Comparison of ENCODE assay signal across 19 mouse cellular contexts in the genomic region with DNA sequence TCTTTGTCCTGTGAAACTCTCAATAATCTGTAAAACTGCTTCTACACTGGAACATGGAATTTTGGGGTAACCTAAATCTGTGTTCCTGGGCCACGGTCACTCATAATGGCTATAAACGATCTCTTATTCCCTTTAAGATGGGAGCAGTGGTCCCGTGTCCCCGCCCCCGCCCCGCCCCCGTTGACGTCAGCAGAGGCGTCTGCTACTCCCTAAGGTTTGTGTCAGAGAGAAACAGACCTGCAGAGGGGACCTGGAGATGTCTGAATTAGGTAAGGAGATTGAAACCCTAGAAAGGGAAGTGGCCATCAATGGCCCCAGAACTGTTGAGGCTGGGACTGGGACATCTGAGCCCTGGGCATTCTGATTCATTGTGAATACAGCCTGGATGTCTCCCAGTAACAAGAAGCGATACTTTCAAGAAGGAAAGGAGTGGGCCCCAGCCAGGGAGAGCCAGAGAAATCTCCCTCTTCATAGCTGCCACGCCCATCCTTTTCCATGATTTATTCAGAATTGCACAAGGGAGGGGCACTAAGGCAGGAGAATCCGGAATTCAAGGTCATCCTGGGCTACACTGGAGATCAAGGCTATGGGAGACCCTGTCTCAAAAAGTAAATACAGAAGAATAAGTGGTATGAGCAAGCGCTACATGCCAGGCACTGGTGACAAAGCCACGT. TPM values are rescaled to one million over a fixed set of nuclear protein-coding genes. Genes with fewer than 3 reads are reported as not detected.
DNase-seq lines count a peak whose midpoint lies in the region; ATAC-seq and TF ChIP-seq lines count a peak whose summit lies in the region.
"Had no signal": no experiment of that assay in that cellular context is flagged by ENCODE, and none has a peak within 500 bp of the region (broad histone marks: within the 10 kb centered on the region; RNA-seq: fewer than 3 reads in every experiment).

No protein-coding gene starts in this region.

- 57% methylated on average over 14 of the region's 14 CpGs for WGBS in embryonic facial prominence, embryonic 10.5 days
- 47% methylated on average over 14 of the region's 14 CpGs for WGBS in kidney, embryonic 16.5 days

- TF ChIP-seq EP300 in ES-Bruce4 (IDR thresholded peaks at IDR 0.05; ENCODE audit: insufficient read depth, low read depth, low read length): peak; percentile 76

- no peak overlapping the region for H3ac ChIP-seq in myocyte (ENCODE audit: control insufficient read depth, insufficient read length)

- H3K9me3 ChIP-seq in ES-Bruce4 (replicated peaks; ENCODE audit: control insufficient read depth, insufficient read depth, low read length, poor library complexity, severe bottlenecking): no peaks in the 10 kb centered on the region
- H3K9me3 ChIP-seq in embryonic facial prominence, embryonic 10.5 days: no peaks in the 10 kb centered on the region
- H3K9me3 ChIP-seq in kidney, embryonic 16.5 days (ENCODE audit: low read length): no peaks in the 10 kb centered on the region
- H3K9me3 ChIP-seq: forebrain, embryonic 12.5 days; hindbrain, embryonic 15.5 days; kidney, embryonic 15.5 days; midbrain, embryonic 13.5 days had no signal

- H3K27ac ChIP-seq in ES-Bruce4 (ENCODE audit: insufficient read depth, low read length): peak overlapping the region; percentile 98
- 0 out of 2 replicates have a peak overlapping the region, but pooled peaks have one; percentile 32 for H3K27ac ChIP-seq in embryonic facial prominence, embryonic 10.5 days (replicated peaks)
- H3K27ac ChIP-seq in kidney, embryonic 16.5 days (ENCODE audit: low read length): no peak overlapping the region
- H3K27ac ChIP-seq: forebrain, embryonic 12.5 days; hindbrain, embryonic 15.5 days; kidney, embryonic 15.5 days; midbrain, embryonic 13.5 days had no signal

- H3K79me2 ChIP-seq in myocyte (ENCODE audit: control insufficient read depth, insufficient read depth): peaks cover 75% of the 10 kb centered on the region

- H3K4me3 ChIP-seq in ES-Bruce4 (ENCODE audit: low read depth, low read length) (peak overlapping the region; percentile 69), myocyte (no peak overlapping the region)
- H3K4me3 ChIP-seq in embryonic facial prominence, embryonic 10.5 days: no peak overlapping the region
- H3K4me3 ChIP-seq in kidney, embryonic 16.5 days (ENCODE audit: low read length): no peak overlapping the region
- H3K4me3 ChIP-seq: forebrain, embryonic 12.5 days; hindbrain, embryonic 15.5 days; kidney, embryonic 15.5 days; megakaryocyte, embryonic 14.5 days; midbrain, embryonic 13.5 days had no signal

- DNase-seq in A20 (ENCODE audit: low read depth, low spot score): peak; percentile 12
- no peak for DNase-seq in embryonic facial prominence, embryonic 10.5 days (ENCODE audit: low spot score)
- no peak for DNase-seq in adrenal gland, postnatal 10 days
- no peak for DNase-seq in adrenal gland, adult 8-10 months
- DNase-seq: adrenal gland, postnatal 14 days; cerebellum, adult 9-10 months; heart, postnatal 4 days; liver, postnatal 0 days had no signal

- peak overlapping the region; percentile 0 for H3K4me2 ChIP-seq in myocyte (ENCODE audit: low read depth)
- H3K4me2 ChIP-seq in kidney, embryonic 16.5 days (replicated peaks; ENCODE audit: low read depth, low read length): no peak overlapping the region
- H3K4me2 ChIP-seq: forebrain, embryonic 12.5 days; hindbrain, embryonic 15.5 days; kidney, embryonic 15.5 days; midbrain, embryonic 13.5 days had no signal

- 0 out of 2 replicates have a peak overlapping the region, but pooled peaks have one; percentile 47 for H3K9ac ChIP-seq in ES-Bruce4 (ENCODE audit: low read depth, poor library complexity, severe bottlenecking)
- H3K9ac ChIP-seq in kidney, embryonic 16.5 days (replicated peaks; ENCODE audit: low read length): no peak overlapping the region
- H3K9ac ChIP-seq: forebrain, embryonic 12.5 days; hindbrain, embryonic 15.5 days; kidney, embryonic 15.5 days; liver, postnatal 0 days; midbrain, embryonic 13.5 days had no signal

- no peak for TF ChIP-seq CTCF in ES-Bruce4 (IDR thresholded peaks at IDR 0.05; ENCODE audit: low read depth, low read length)

- H3K4me1 ChIP-seq in ES-Bruce4 (ENCODE audit: control insufficient read depth, insufficient read depth, low read length): peaks cover 14% of the 10 kb centered on the region
- peaks cover 42% of the 10 kb centered on the region for H3K4me1 ChIP-seq in embryonic facial prominence, embryonic 10.5 days
- H3K4me1 ChIP-seq in kidney, embryonic 16.5 days (ENCODE audit: insufficient read depth, low read length): peaks cover 28% of the 10 kb centered on the region

- H3K27me3 ChIP-seq in ES-Bruce4 (ENCODE audit: control insufficient read depth, insufficient read depth, low read length, poor library complexity, severe bottlenecking) (no peaks in the 10 kb centered on the region), myocyte (ENCODE audit: control insufficient read depth, insufficient read depth, insufficient read length) (no peaks in the 10 kb centered on the region)
- H3K27me3 ChIP-seq in embryonic facial prominence, embryonic 10.5 days (replicated peaks; ENCODE audit: low read depth, poor library complexity, severe bottlenecking): no peaks in the 10 kb centered on the region
- H3K27me3 ChIP-seq in kidney, embryonic 16.5 days (ENCODE audit: insufficient read depth, low read length): no peaks in the 10 kb centered on the region
- H3K27me3 ChIP-seq: hindbrain, embryonic 15.5 days; kidney, embryonic 15.5 days; Patski had no signal

- ATAC-seq in kidney, embryonic 16.5 days (ENCODE audit: low FRiP score, low TSS enrichment): no peak
- ATAC-seq: activated CD4-positive, CD25-positive, alpha-beta regulatory T cell, adult 4 months; liver, postnatal 0 days; midbrain, embryonic 13.5 days; Patski had no signal

- H3K36me3 ChIP-seq in ES-Bruce4 (ENCODE audit: control insufficient read depth, insufficient read depth, low read length, poor library complexity, severe bottlenecking): no peaks in the 10 kb centered on the region
- H3K36me3 ChIP-seq in embryonic facial prominence, embryonic 10.5 days (replicated peaks): no peaks in the 10 kb centered on the region
- H3K36me3 ChIP-seq in myocyte (ENCODE audit: control insufficient read depth, insufficient read depth): no peaks in the 10 kb centered on the region
- no peaks in the 10 kb centered on the region for H3K36me3 ChIP-seq in kidney, embryonic 16.5 days (ENCODE audit: insufficient read depth, low read length)
- H3K36me3 ChIP-seq: forebrain, embryonic 12.5 days; hindbrain, embryonic 15.5 days; kidney, embryonic 15.5 days; midbrain, embryonic 13.5 days had no signal

- TF ChIP-seq POLR2A in ES-Bruce4 (IDR thresholded peaks at IDR 0.05; ENCODE audit: insufficient read depth, low read length): no peak
- TF ChIP-seq POLR2A in myocyte (IDR thresholded peaks at IDR 0.05; ENCODE audit: insufficient read length, low read depth): no peak

TF ChIP-seq in myocyte, 11 proteins besides CTCF, POLR2A, EP300 and RAD21:
- no peak for TF ChIP-seq POLR2AphosphoS2 (IDR thresholded peaks at IDR 0.05; ENCODE audit: insufficient read length, low read depth)
- TF ChIP-seq MYOG (IDR thresholded peaks at IDR 0.05; ENCODE audit: control insufficient read depth in 1 of 3, insufficient read depth in 1 of 3, insufficient read length in 2 of 3, low read depth in 2 of 3): no peak
- TF ChIP-seq TCF3 (IDR thresholded peaks at IDR 0.05; ENCODE audit: insufficient read length, low read depth): no peak
- TF ChIP-seq REST (IDR thresholded peaks at IDR 0.05; ENCODE audit: insufficient read depth, insufficient read length): no peak
- TF ChIP-seq SRF (IDR thresholded peaks at IDR 0.05; ENCODE audit: control insufficient read depth, insufficient read length, low read depth): no peak
- TF ChIP-seq E2F4 (IDR thresholded peaks at IDR 0.05; ENCODE audit: insufficient read depth): no peak
- TF ChIP-seq TCF12 (IDR thresholded peaks at IDR 0.05; ENCODE audit: insufficient read depth, poor library complexity, severe bottlenecking): no peak
- TF ChIP-seq MAX (IDR thresholded peaks at IDR 0.05; ENCODE audit: low read depth): no peak
- no peak for TF ChIP-seq CEBPB (IDR thresholded peaks at IDR 0.05; ENCODE audit: insufficient read depth, poor library complexity, severe bottlenecking)
- no peak for TF ChIP-seq MYOD1 (IDR thresholded peaks at IDR 0.05; ENCODE audit: control insufficient read depth in 1 of 3, insufficient read length in 2 of 3, low read depth in 2 of 3)
- TF ChIP-seq USF1 (IDR thresholded peaks at IDR 0.05; ENCODE audit: low read depth): no peak

RNA-seq across cellular contexts. Expression of a gene that starts 20.0 kb away (rescaled TPM):
- polyA plus RNA-seq in ES-Bruce4 (2011; ENCODE audit: insufficient read depth, insufficient read length, low read depth, missing spikeins) (29.9 and 31.8 TPM in 2 replicates), myocyte (2012; fragmentation: generic; extraction: Trizol) (70.9 TPM)
- 2.9 and 3.2 TPM in 2 replicates for polyA plus RNA-seq in embryonic facial prominence, embryonic 10.5 days (2016; fragmentation: Nextera tagmentation; extraction: Ambion mirVana)
- total RNA-seq in adrenal gland, postnatal 10 days (2021): 1 to 10 TPM; 4.4 to 4.6 TPM
- 3.0 and 3.3 TPM in 2 replicates for polyA plus RNA-seq in kidney, embryonic 16.5 days (2015; fragmentation: Nextera tagmentation; extraction: Ambion mirVana)
- total RNA-seq in adrenal gland, adult 8-10 months (2022): 1 to 10 TPM; 1.3 to 4.1 (median 2.6) TPM
- total RNA-seq: monocyte, adult 5-6 weeks had no signal
- polyA plus RNA-seq: activated CD4-positive, CD25-positive, alpha-beta regulatory T cell, adult 4 months had no signal
